Mouse (Mus musculus) kidney, adult 2 months (tissue): ENCODE measurements around the gene Dcxr.

ENCODE experiments used
- CTCF ChIP-seq: fragments of 200-500 bp; conservative IDR thresholded peaks from 2 replicates; pipeline ENCODE4 v1.5.1; 2011; ENCODE audit warnings: low read depth, mild to moderate bottlenecking, control low read depth, low read length, moderate library complexity, mixed read lengths; ENCODE audit not compliant: insufficient read depth, insufficient read length
- POLR2A ChIP-seq: fragments of 200-500 bp; IDR thresholded peaks from one replicate; pipeline ENCODE4 v1.6.1; 2011; ENCODE audit warnings: low read depth, low read length, control low read depth

- TF ChIP-seq CTCF, result no peak
- no peak for TF ChIP-seq POLR2A
Measured at GRCm38 (mm10) chr11:120697741-120698140, 29.3 kb downstream of the Dcxr start.
